Mouse (Mus musculus) heart, adult 18-20 months (tissue): ENCODE data around the gene Cd3g. TPM values are rescaled to one million over a fixed set of nuclear protein-coding genes. Genes with fewer than 3 reads are reported as not detected.

Source experiments
- DNase-seq, 2 experiments: peaks; one replicate each; pipeline ENCODE4 v3.0.0; 2021 to 2022; ENCODE audit warnings: mixed read lengths in 1 of 2
- total RNA-seq, 2 experiments: library from RNA; stranded (reverse); gene quantifications; 2 replicates each; pipeline ENCODE4 v1.2.3; 2021

Cd3g gene
- total RNA-seq, 2 experiments from 2014 or later = 0.62 to 4.6 TPM

- DNase-seq = no peak
These were observed 60.6 kb downstream of the Cd3g start for GRCm38 (mm10) chr9:44919606-44920005.

Other genes starting within 250 kb of the Cd3g start
- gene Phldb1, start 245.2 kb downstream of the Cd3g start, total RNA-seq = 100 to 1,000 TPM; 109 to 125 TPM
- 10 to 100 TPM; 82.7 to 82.8 TPM for gene Arcn1, start 212.6 kb downstream of the Cd3g start, total RNA-seq
- gene Ift46, start 212.5 kb downstream of the Cd3g start, total RNA-seq = 10 to 100 TPM; 18.1 to 29.7 TPM
- 10 to 100 TPM; 15.1 to 15.6 TPM for gene Tmem25, start 181.1 kb downstream of the Cd3g start, total RNA-seq
- gene Ttc36, start 177.4 kb downstream of the Cd3g start, total RNA-seq = under 1 TPM; 0.72 to 0.80 TPM
- 10 to 100 TPM; 24.9 to 28.1 TPM for gene Kmt2a, start 99.1 kb downstream of the Cd3g start, total RNA-seq
- gene Atp5l, start 59.7 kb downstream of the Cd3g start, total RNA-seq = 1,000 to 10,000 TPM; 1,708 to 2,082 TPM
- gene Ube4a, start 14.8 kb downstream of the Cd3g start, total RNA-seq = 10 to 100 TPM; 33.8 to 35.5 TPM
- 1 to 10 TPM in 1 of 2 experiments, not detected in 1; 4.1 TPM for gene Cd3d, start 1.4 kb upstream of the Cd3g start, total RNA-seq
- gene Cd3e, start 29.2 kb upstream of the Cd3g start, total RNA-seq = 1 to 10 TPM in 1 of 2 experiments, under 1 TPM in 1; 0.47 to 6.4 TPM
- gene Mpzl2, start 59.4 kb upstream of the Cd3g start, total RNA-seq = 1 to 10 TPM in 1 of 2 experiments, under 1 TPM in 1; 0.62 to 2.3 TPM
- 1 to 10 TPM; 1.7 to 2.7 TPM for gene Mpzl3, start 74.8 kb upstream of the Cd3g start, total RNA-seq
- gene Jaml, start 98.8 kb upstream of the Cd3g start, total RNA-seq = 1 to 10 TPM in 1 of 2 experiments, under 1 TPM in 1; 0.40 to 1.4 TPM
- gene Scn2b, start 137.4 kb upstream of the Cd3g start, total RNA-seq = 1 to 10 TPM; 1.3 to 1.7 TPM
- gene Scn4b, start 158.0 kb upstream of the Cd3g start, total RNA-seq = 10 to 100 TPM; 29.9 to 30.4 TPM
- gene BC049352, start 201.6 kb upstream of the Cd3g start, total RNA-seq = under 1 TPM in 1 of 2 experiments, not detected in 1; 0.41 TPM
- gene Tmprss4, start 223.7 kb upstream of the Cd3g start, total RNA-seq = under 1 TPM in 1 of 2 experiments, not detected in 1; 0.13 TPM